Mouse (Mus musculus): Measurements from ENCODE around the gene Fbxo41. TPM values are rescaled to one million over a fixed set of nuclear protein-coding genes. Genes with fewer than 3 reads are reported as not detected.

Fbxo41 gene
- total RNA-seq, 2 experiments from 2014 or later = 0.08 to 0.10 TPM

DNA sequence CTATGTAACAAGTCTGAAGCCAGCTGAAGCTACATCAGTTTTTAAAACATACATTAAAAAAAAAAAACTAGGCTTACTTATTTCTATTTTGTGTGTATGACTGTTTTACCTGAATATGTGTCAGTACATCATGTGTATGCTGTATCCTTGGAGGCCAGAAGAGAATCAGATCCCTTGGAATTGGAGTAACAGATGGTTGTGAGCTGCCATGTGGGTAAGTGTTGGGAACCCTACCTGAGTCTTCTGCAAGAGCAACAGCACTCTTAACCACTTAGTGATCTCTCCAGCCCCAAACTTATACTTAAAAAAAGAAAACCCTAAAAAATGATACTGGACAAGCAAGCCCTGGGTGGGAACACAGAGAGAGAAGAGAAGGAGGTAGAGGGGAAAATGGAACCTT lies 5.8 kb downstream of the Fbxo41 start:
- no peak for DNase-seq (ENCODE audit: low spot score in 2 of 2)

DNA sequence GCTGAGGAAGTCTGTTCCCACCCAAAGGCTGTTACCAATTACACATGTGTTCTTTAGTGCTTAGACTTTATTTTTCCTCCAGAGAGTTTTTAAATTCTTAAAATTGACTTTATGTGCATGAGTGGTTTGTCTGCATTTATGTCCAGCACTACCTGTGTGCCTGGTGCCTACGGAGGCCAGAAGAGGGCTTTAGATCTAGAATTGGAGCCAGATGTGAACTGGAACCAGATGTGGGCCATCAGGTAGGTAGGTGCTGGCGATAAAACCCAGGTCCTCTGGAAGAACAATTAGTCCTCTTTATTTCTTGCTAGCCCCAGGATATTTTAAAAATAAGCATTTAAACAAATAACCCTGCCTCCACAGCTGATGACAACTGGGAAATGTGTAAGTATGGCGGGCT lies 11.2 kb downstream of the Fbxo41 start:
- no peak for DNase-seq (ENCODE audit: low spot score in 2 of 2)

GRCm38 (mm10) chr6:85490252-85490651 lies 12.5 kb downstream of the Fbxo41 start:
- no peak for DNase-seq (ENCODE audit: low spot score in 2 of 2)

- no peak for DNase-seq (ENCODE audit: low spot score in 2 of 2)
Measured at GRCm38 (mm10) chr6:85489717-85490116, 13.1 kb downstream of the Fbxo41 start.

DNA sequence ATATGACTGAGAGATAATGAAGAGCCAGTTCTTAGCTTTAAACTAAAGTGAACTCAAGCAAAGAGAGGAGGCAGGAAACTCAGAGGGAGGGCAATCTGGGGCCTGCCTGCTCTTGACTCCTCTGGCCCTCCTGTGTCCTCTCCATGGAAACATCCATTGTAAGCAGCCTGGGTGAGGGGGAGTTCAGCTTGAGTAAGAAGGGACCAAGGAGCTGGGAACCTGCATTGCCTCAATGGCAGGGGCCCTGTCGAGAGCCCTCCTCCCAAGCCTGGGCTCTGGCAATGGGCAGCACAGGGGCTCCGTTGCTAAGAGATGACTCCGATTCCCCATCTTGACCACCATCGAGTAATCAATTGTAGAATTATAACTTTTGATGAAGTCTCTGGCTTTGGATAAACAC lies 14.3 kb downstream of the Fbxo41 start:
- DNase-seq (ENCODE audit: low spot score in 2 of 2) = no peak

DNA sequence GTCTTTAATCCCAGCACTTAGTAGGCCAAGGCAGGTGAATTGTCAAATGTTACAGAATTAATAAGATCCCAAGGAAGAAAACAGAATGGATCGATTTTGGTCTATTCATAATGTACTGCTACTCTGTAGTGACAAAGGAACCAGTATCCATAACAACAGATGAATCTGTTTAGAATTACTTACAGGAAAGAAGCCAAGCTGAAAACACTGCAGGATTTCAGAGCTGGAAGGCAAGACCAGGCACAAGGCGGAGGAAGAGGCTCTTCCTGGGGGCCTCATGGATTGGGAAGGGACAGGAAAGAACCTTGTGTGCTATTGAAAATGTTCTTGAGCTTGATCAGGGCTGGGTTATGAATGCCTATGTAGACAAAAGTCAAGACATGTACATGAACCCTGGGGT lies 17.1 kb downstream of the Fbxo41 start:
- DNase-seq (ENCODE audit: low spot score in 2 of 2) = no peak

DNA sequence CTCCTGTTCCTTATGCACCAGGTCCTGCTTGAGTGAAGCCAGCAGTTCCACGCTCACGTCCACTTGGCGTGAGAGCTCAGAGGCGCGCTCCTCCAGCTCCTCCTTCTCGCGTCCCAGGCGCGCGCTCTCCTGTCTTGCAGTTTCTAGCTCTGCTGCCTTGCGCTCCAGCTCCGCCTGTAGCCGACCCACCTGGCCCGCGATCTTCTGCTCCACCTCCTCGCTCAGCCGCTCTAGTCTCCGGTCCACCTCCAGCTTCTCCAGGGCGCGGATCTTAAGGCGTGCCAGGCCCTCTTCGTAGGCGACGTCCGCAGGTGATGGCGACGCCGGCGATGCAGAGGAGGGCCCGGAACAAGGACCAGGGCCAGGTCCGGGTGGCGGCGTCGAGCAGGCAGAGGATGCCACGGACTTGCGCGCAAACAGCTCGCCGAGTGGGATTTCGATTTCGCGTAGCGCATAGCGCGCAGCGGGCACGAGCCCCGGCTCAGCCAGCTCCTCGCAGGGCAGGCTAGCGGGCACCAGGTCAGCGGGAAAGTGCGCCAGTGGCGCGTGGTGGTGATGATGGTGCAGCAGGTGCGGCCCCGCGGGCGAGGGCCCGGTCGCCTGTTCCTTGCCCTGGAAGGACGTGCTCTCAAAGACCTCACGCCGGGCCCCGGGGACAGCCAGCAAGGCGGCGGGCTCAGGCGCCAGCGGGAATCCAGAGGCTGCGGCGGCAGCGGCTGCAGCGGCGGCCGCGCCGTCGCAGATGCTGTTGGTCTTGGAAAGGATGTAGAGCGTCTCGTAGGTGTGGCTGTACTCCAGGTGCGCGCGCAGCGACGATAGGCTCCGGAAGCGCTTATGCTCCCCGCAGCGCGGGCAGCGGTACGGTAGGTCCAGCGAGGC lies 18.7 kb downstream of the Fbxo41 start:
- DNase-seq (ENCODE audit: low spot score in 2 of 2) = no peak

DNA sequence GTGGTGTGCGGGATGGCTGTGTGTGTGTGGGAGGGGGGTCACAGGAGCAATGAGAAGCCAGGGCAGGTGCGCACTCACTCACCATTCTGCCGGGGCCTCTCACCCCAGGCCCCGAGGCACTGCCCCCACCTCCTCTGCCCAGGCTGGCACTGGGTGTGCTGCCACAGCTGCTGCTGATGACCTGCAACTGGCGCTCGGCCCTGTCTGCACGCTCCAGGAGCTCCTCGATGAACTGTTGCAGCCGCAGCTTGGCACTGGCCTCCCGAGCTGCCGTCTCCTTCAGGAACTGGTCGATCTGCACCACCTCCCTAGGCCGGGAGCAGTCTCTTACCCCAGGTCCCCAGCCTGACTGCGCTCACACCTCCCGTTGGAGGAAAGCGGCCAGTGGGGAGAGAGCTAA lies 22.1 kb downstream of the Fbxo41 start:
- no peak for DNase-seq (ENCODE audit: low spot score in 2 of 2)

DNA sequence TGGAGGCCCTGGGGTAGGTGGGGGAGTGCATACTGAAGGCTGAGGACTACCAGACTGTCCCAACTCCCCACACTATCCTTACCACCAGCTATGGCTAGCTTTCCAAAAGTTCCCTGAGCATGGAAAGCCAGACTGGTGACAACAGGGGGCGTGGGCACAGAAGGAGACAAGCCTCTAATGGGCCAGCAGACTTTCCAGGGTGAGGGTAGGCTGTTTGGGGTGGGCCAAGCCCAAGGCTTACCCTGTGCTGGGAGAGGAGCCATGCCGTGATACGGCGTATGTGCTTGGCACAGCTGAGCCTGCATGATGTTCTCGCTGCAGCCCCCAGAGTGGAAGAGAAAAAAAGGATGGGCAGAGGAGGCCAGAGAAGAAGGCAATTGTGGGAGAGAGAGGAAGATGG lies 22.8 kb downstream of the Fbxo41 start:
- DNase-seq (ENCODE audit: low spot score in 2 of 2) = no peak

- DNase-seq (ENCODE audit: low spot score in 2 of 2) = no peak
Measured at GRCm38 (mm10) chr6:85478416-85478815, 24.4 kb downstream of the Fbxo41 start.

GRCm38 (mm10) chr6:85477366-85477917 lies 25.4 kb downstream of the Fbxo41 start:
- DNase-seq (ENCODE audit: low spot score in 2 of 2) = no peak

- DNase-seq (ENCODE audit: low spot score in 2 of 2) = no peak
Measured at GRCm38 (mm10) chr6:85475581-85475980, 27.2 kb downstream of the Fbxo41 start.

DNA sequence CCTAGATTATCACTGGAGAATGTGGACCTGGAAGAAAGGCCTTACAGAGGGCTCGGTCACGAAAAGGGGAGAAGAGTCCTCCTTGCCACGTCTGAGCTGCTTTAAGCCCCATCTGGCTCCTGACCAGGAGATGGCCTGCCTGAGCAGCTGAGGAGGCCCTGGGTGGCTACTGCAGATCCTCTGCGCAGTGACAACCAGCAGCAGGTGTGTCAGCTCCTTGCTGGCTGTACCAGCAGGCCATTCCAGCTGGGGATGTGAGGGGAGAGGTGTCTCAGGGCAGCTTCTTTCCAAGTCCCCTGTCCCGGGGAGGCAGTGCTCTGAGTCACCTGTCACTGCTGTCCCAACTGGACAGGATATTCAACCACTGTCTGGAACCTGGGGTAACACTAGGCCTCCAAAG lies 30.3 kb downstream of the Fbxo41 start:
- DNase-seq (ENCODE audit: low spot score in 2 of 2) = no peak

DNA sequence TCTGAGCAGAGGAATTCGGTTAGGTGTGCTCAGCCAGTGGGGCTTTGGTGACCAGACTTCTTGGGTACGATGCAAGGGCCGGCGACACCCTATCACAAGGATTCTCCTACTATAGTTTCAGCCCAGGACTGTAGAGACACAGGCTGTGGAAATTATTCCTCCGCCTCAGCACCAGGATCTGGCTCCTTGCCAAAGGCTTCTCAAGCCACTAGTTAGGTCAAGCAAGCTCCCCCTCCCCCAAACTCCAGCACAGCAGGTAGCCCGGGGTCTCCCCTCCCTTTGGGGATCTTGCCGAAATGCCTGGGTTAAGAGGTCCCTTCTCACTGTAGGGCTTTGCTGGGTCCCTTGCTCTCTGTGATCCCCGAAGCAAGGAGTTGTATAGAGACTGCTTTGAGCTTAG lies 30.8 kb downstream of the Fbxo41 start:
- no peak for DNase-seq (ENCODE audit: low spot score in 2 of 2)

GRCm38 (mm10) chr6:85469660-85470430 lies 32.9 kb downstream of the Fbxo41 start:
- no peak for DNase-seq (ENCODE audit: low spot score in 2 of 2)

DNA sequence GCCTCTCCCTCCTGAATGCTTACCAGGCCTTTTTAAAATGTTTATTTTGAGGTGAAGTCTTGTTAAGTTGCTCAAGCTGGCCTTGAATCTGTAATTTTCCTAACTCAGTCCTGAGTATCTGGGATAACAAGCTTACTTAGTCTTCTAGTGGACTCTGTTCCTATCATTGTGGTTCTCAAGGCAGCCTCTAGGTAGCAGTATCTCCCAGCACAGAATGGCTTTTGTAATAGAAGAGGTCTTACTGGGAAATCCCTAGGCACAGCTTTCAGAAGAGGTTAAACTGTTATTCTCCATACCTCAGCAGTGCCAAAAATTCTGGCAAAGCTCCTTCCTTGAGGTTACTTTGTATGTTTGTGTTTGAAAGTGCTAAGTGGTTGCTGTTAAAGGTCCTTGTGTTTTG lies 37.4 kb downstream of the Fbxo41 start:
- no peak for DNase-seq (ENCODE audit: low spot score in 2 of 2)

DNA sequence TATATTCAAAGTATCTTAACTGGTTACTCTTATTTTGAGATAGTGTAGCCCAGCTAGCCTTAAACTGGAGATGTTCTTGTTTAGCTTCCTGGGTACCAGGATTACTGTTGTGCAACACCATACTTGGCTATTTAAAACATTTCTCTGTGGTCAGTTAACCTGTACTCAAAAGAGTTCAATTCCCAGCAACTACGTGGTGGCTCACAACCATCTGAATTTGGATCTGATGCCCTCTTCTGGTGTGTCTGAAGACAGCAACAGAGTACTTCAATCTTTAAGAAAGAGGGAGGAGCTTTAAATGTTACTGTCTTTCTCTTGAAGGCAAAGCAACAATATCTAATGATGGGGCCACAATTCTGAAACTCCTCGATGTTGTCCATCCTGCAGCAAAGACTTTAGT lies 43.2 kb downstream of the Fbxo41 start:
- no peak for DNase-seq (ENCODE audit: low spot score in 2 of 2)

GRCm38 (mm10) chr6:85452816-85453215 lies 50.0 kb downstream of the Fbxo41 start:
- DNase-seq (ENCODE audit: low spot score in 2 of 2) = no peak

DNA sequence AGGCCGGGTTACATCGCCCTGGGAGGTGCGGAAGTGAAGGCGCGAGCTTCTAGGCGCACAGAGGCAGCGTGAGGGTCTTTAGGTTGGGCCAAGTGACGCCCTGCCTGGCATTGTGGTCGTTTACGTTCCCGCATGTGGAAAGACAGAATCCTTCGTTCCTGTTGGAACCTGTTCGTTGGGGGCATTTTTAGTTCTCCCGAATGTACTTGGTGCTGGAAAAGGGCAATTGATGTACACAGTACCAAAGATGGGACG lies 50.5 kb downstream of the Fbxo41 start:
- no peak for DNase-seq (ENCODE audit: low spot score in 2 of 2)

- peak; percentile 89 to 97 for DNase-seq (ENCODE audit: low spot score in 2 of 2)
Measured at GRCm38 (mm10) chr6:85451664-85452410, 51.0 kb downstream of the Fbxo41 start, which contains the start of gene Pradc1. Gene Pradc1, minus strand, starts transcription at chr6:85451970.

Data from gastrocnemius, postnatal 4 days (tissue).